Mouse (Mus musculus): ENCODE results near the gene Bbs2. TPM values are rescaled to one million over a fixed set of nuclear protein-coding genes. Genes with fewer than 3 reads are reported as not detected.
"Not testable (repeated sequence)": the region's sequence is repeated elsewhere in the genome, so short reads cannot be mapped to it uniquely, and the experiment has no call there.

Bbs2 gene
- polyA plus RNA-seq, 1 experiment from 2014 or later: 15.7 TPM

- Histone ChIP-seq H3K4me2 (no peak overlapping the region), H3K9ac (no peak overlapping the region), H3K4me3 (replicated peaks) (no peak overlapping the region), H3K9me3 (replicated peaks) (no peaks in the 10 kb centered on the region), H3K4me1 (no peaks in the 10 kb centered on the region), H3K36me3 (peaks cover 14% of the 10 kb centered on the region), H3K27ac (no peak overlapping the region), H3K27me3 (no peaks in the 10 kb centered on the region)
- WGBS: 74% methylated on average over 6 of the region's 6 CpGs
- no peak for ATAC-seq (replicated peaks; ENCODE audit: low FRiP score)
Measured at GRCm38 (mm10) chr8:94089715-94090114, 9.0 kb downstream of the Bbs2 start.

- 83% methylated on average over 9 of the region's 9 CpGs for WGBS
- Histone ChIP-seq H3K9me3 (replicated peaks) (no peaks in the 10 kb centered on the region), H3K4me2 (no peak overlapping the region), H3K4me1 (no peaks in the 10 kb centered on the region), H3K36me3 (peaks cover 14% of the 10 kb centered on the region), H3K4me3 (replicated peaks) (no peak overlapping the region), H3K27ac (no peak overlapping the region), H3K27me3 (no peaks in the 10 kb centered on the region), H3K9ac (no peak overlapping the region)
- no peak for ATAC-seq (replicated peaks; ENCODE audit: low FRiP score)
Measured at GRCm38 (mm10) chr8:94087964-94088363, 10.8 kb downstream of the Bbs2 start.

DNA sequence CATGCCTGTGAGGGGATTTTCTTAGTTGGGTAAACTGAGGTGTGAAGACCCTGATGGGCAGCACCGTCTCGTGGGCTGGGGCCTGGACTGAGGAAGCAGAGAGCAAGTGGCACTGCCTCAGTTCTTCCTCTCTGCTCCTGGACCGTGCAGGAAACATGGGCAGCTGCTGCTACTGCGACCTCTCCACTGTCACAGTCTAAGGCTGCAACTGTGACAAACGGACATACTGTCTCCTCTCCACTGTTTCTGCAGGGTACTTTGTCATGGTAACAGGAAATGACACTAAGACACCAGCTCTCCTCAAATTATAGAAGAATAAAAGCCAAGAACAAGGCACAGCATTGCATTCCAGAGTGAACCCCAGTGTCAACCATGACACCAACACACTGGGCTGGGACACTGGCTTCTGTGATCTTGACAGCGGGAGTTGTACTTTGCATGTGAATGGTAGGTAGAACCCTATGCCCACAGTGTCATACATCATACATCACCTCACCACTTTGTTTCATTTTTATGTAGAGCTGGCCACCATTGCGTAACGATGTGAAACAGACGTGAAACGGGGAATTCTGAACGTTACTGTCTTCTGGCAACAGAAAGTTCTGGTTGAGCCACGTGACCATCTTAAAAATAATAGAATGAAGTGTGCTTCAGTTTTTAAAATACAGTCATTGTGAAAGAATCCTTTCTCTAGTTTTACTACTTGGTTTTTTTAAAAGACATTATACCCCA, 22.1 kb downstream of the Bbs2 start:
- no peak overlapping the region for H3K4me2 ChIP-seq
- H3K36me3 ChIP-seq: 0 out of 2 replicates have a peak, but pooled peaks cover 28% of the 10 kb centered on the region
- H3K27ac ChIP-seq: no peak overlapping the region
- no peak overlapping the region for H3K9ac ChIP-seq
- no peak for ATAC-seq (replicated peaks; ENCODE audit: low FRiP score)
- H3K27me3 ChIP-seq: no peaks in the 10 kb centered on the region
- 86% methylated on average over 12 of the region's 12 CpGs for WGBS
- H3K4me1 ChIP-seq: no peaks in the 10 kb centered on the region
- no peaks in the 10 kb centered on the region for H3K9me3 ChIP-seq (replicated peaks)
- H3K4me3 ChIP-seq (replicated peaks): no peak overlapping the region

- 91% methylated on average over 7 of the region's 7 CpGs for WGBS
- Histone ChIP-seq H3K9me3 (replicated peaks) (no peaks in the 10 kb centered on the region), H3K27me3 (no peaks in the 10 kb centered on the region), H3K4me1 (no peaks in the 10 kb centered on the region), H3K27ac (no peak overlapping the region), H3K4me3 (replicated peaks) (no peak overlapping the region), H3K9ac (no peak overlapping the region), H3K4me2 (no peak overlapping the region), H3K36me3 (peaks cover 33% of the 10 kb centered on the region)
- ATAC-seq (replicated peaks; ENCODE audit: low FRiP score): no peak
Measured at GRCm38 (mm10) chr8:94068793-94069192, 29.9 kb downstream of the Bbs2 start.

GRCm38 (mm10) chr8:94066121-94066863, 32.4 kb downstream of the Bbs2 start:
- Histone ChIP-seq H3K27me3 (no peaks in the 10 kb centered on the region), H3K4me1 (no peaks in the 10 kb centered on the region), H3K9me3 (replicated peaks) (no peaks in the 10 kb centered on the region), H3K4me3 (replicated peaks) (no peak overlapping the region), H3K27ac (no peak overlapping the region), H3K4me2 (no peak overlapping the region), H3K36me3 (peaks cover 41% of the 10 kb centered on the region), H3K9ac (no peak overlapping the region)
- 71% methylated on average over 11 of the region's 11 CpGs for WGBS
- no peak for ATAC-seq (replicated peaks; ENCODE audit: low FRiP score)

- 66% methylated on average over 6 of the region's 6 CpGs for WGBS
- Histone ChIP-seq H3K4me3 (replicated peaks) (no peak overlapping the region), H3K4me1 (no peaks in the 10 kb centered on the region), H3K27me3 (no peaks in the 10 kb centered on the region), H3K27ac (no peak overlapping the region), H3K9me3 (replicated peaks) (no peaks in the 10 kb centered on the region), H3K36me3 (peaks cover 58% of the 10 kb centered on the region), H3K4me2 (no peak overlapping the region), H3K9ac (no peak overlapping the region)
- ATAC-seq (replicated peaks; ENCODE audit: low FRiP score): no peak
Measured at GRCm38 (mm10) chr8:94057157-94057854, 41.4 kb downstream of the Bbs2 start.

- H3K9me3 ChIP-seq (replicated peaks): no peaks in the 10 kb centered on the region
- ATAC-seq (replicated peaks; ENCODE audit: low FRiP score): no peak
- H3K36me3 ChIP-seq: peaks cover 27% of the 10 kb centered on the region
- H3K9ac ChIP-seq: no peak overlapping the region
- no peak overlapping the region for H3K4me2 ChIP-seq
- H3K27me3 ChIP-seq: no peaks in the 10 kb centered on the region
- H3K4me1 ChIP-seq: no peaks in the 10 kb centered on the region
- H3K4me3 ChIP-seq (replicated peaks): no peak overlapping the region
- H3K27ac ChIP-seq: no peak overlapping the region
- WGBS: 88% methylated on average over 12 of the region's 12 CpGs
Measured at GRCm38 (mm10) chr8:94052696-94053095, 46.0 kb downstream of the Bbs2 start.

GRCm38 (mm10) chr8:94047845-94048244, 50.9 kb downstream of the Bbs2 start:
- H3K4me1 ChIP-seq: no peaks in the 10 kb centered on the region
- H3K9ac ChIP-seq: no peak overlapping the region
- no peaks in the 10 kb centered on the region for H3K27me3 ChIP-seq
- H3K27ac ChIP-seq: no peak overlapping the region
- no peak overlapping the region for H3K4me2 ChIP-seq
- no peaks in the 10 kb centered on the region; the same call in 1 of the 2 replicates for H3K36me3 ChIP-seq
- 84% methylated on average over 2 of the region's 2 CpGs for WGBS
- H3K9me3 ChIP-seq (replicated peaks): no peaks in the 10 kb centered on the region
- no peak overlapping the region for H3K4me3 ChIP-seq (replicated peaks)
- no peak for ATAC-seq (replicated peaks; ENCODE audit: low FRiP score)

DNA sequence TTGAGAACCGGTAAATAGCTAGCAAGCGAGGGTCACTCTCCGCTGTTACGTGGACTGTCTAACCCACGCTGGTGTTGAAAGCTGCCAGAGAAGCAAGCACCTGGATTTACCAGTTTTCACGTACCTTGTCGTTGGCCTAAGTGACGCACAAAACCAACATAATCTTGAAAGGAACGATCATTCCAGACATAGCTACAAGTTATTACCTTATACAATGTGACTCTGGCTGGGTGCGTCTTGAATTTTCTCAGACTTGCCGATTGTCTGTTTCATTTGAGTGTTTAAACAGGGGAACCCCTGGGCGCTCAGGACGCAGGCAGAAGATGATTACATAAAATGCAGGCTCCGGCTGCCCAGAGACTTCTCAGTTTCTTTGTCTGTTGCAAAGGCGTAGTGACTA, 60.9 kb downstream of the Bbs2 start:
- Histone ChIP-seq H3K9me3 (replicated peaks) (no peaks in the 10 kb centered on the region), H3K4me2 (peak overlapping the region; percentile 65), H3K27me3 (no peaks in the 10 kb centered on the region), H3K9ac (peak overlapping the region; percentile 76), H3K36me3 (no peaks in the 10 kb centered on the region; the same call in 1 of the 2 replicates), H3K4me3 (replicated peaks) (peak overlapping the region; percentile 91), H3K4me1 (peaks cover 24% of the 10 kb centered on the region), H3K27ac (no peak overlapping the region)
- ATAC-seq (replicated peaks; ENCODE audit: low FRiP score): no peak
- WGBS: 8% methylated on average over 15 of the region's 15 CpGs

DNA sequence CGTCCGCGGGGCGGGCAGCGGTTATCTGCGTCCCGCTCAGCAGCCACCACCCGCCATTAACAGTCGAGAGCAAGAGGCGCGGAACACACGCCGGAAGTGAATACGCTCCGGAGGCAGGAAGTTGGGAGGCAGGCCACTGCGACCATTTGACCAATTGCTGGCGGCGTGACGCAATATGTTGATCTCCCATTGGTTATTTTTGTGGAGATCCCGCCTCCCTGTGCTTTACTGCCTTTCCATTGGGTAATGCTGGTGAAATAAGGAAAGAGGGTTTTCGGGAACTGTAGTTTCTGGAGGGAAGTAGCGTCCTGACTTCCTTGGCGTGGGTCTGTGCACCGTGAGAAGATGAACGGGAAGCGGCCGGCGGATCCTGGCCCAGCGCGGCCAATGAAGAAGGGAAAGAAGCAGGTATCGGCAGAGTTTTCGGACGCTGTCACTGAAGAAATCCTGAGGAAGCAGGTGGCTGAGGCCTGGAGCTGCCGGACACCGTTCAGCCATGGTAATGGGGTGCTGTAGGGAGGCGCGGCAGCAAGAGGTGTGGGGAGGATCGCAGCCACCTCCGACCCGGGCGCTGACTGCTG, 61.7 kb downstream of the Bbs2 start, which contains the start of the genes Nudt21 and Ogfod1:
Gene Nudt21 (minus strand): TSS at position 88 of the 581 bp plus-strand sequence.
Gene Ogfod1 (plus strand): TSS at position 255 of the 581 bp plus-strand sequence.
- ATAC-seq (replicated peaks; ENCODE audit: low FRiP score): peak; percentile 99
- Histone ChIP-seq H3K9me3 (replicated peaks) (no peaks in the 10 kb centered on the region), H3K27ac (peak within 1 kb of the TSS; percentile 86), H3K36me3 (no peaks in the 10 kb centered on the region; the same call in 1 of the 2 replicates), H3K4me1 (peaks cover 24% of the 10 kb centered on the region), H3K9ac (peak within 1 kb of the TSS; percentile 76), H3K4me2 (peak within 1 kb of the TSS; percentile 66), H3K27me3 (no peaks in the 10 kb centered on the region), H3K4me3 (replicated peaks) (peak within 1 kb of the TSS; percentile 91)
- WGBS: under 1% methylated on average over 41 of the region's 41 CpGs

- WGBS: 1% methylated on average over 25 of the region's 32 CpGs
- Histone ChIP-seq H3K9ac (peak overlapping the region; percentile 66), H3K4me1 (peaks cover 24% of the 10 kb centered on the region), H3K27ac (peak overlapping the region; percentile 86), H3K4me2 (peak overlapping the region; percentile 66), H3K4me3 (replicated peaks) (peak overlapping the region; percentile 91)
- not testable (repeated sequence) for H3K9me3 ChIP-seq (replicated peaks); H3K27me3 ChIP-seq; H3K36me3 ChIP-seq
- peak; percentile 92 for ATAC-seq (replicated peaks; ENCODE audit: low FRiP score)
Measured at GRCm38 (mm10) chr8:94036541-94036940, 62.2 kb downstream of the Bbs2 start.
